Mouse (Mus musculus): ENCODE results near the gene Il17rd. TPM values are rescaled to one million over a fixed set of nuclear protein-coding genes. Genes with fewer than 3 reads are reported as not detected.

Il17rd gene
- 6.8 and 6.9 TPM in 2 replicates for polyA plus RNA-seq (2015; fragmentation: Nextera tagmentation; extraction: Ambion mirVana)

DNA sequence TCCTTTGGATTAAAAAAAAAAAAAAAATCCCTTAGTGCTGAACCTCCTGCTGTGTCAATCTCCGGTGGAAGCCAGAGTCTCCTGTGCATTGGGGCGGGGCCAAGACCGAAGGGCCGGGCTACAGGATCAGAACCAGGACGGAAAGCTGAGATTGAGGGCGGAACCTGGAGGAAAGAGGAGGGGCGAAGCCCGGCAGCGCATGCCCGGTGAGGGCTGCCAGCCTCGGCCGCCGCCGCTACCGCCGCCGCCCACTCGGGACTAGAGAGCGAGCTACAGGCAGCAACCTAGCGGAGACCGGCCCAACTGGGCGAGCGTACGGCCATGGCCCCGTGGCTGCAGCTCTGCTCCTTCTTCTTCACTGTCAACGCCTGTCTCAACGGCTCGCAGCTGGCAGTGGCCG is at the start of gene Il17rd:
TSS of gene Il17rd (plus strand) at position 159 of the 400 bp plus-strand sequence.
- Histone ChIP-seq H3K36me3 (no peaks in the 10 kb centered on the region), H3K9me3 (no peaks in the 10 kb centered on the region), H3K4me3 (peak within 1 kb of the TSS; percentile 75), H3K27me3 (no peaks in the 10 kb centered on the region), H3K4me1 (peaks cover 38% of the 10 kb centered on the region), H3K9ac (peak within 1 kb of the TSS; percentile 90), H3K4me2 (peak within 1 kb of the TSS; percentile 79), H3K27ac (peak within 1 kb of the TSS; percentile 81)
- under 1% methylated on average over 29 of the region's 29 CpGs for WGBS
- peak; percentile 91 for ATAC-seq (ENCODE audit: insufficient number of reproducible peaks, insufficient read depth, low FRiP score, low TSS enrichment, low read depth)

DNA sequence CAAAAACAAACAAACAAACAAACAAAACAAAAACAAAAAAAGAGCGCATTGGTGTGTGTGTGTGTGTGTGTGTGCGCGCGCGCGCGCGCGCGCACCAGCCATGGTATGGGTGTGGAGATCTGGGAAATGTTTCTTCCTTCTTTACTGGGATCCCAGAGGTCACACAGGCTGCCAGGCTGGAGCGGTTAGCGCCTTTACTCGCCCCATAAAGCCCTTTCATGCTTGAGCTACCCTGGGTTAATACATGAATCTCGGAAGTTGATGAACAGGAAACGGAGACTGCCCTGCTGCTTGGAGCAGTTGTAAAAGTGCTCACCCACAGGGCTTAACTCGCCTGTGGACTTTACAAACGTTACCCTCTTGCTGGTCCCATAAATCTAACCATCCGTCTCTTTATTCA is 47.1 kb upstream of the Il17rd start:
- WGBS = 76% methylated on average over 18 of the region's 18 CpGs
- Histone ChIP-seq H3K27ac (no peak overlapping the region), H3K27me3 (no peaks in the 10 kb centered on the region), H3K9me3 (no peaks in the 10 kb centered on the region), H3K4me3 (no peak overlapping the region), H3K4me2 (no peak overlapping the region), H3K9ac (no peak overlapping the region), H3K4me1 (peaks cover 13% of the 10 kb centered on the region), H3K36me3 (no peaks in the 10 kb centered on the region)
- ATAC-seq (ENCODE audit: insufficient number of reproducible peaks, insufficient read depth, low FRiP score, low TSS enrichment, low read depth) = no peak

DNA sequence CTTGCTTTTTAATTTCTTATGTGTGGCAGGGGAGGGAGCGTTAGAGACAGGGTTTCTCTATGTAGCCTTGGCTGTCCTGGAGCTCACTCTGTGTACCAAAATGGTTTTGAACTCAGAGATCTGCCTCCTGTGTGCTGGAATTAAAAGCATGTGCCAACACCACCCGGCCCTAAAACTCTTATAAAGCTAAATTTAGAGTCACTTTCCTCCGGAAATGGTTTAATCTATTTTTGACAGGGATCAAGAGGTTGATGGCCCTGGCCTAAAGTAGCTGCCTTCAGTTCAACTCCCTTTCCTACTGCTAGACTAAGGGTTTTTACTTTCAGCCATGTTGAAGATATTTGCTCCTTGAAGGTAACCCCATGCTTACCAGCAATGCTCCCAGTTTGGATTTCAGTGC is 45.3 kb upstream of the Il17rd start:
- Histone ChIP-seq H3K4me1 (peaks cover 13% of the 10 kb centered on the region), H3K4me3 (no peak overlapping the region), H3K36me3 (no peaks in the 10 kb centered on the region), H3K9ac (no peak overlapping the region), H3K27me3 (no peaks in the 10 kb centered on the region), H3K27ac (no peak overlapping the region), H3K9me3 (no peaks in the 10 kb centered on the region), H3K4me2 (no peak overlapping the region)
- 39% methylated on average over 3 of the region's 3 CpGs for WGBS
- ATAC-seq (ENCODE audit: insufficient number of reproducible peaks, insufficient read depth, low FRiP score, low TSS enrichment, low read depth) = no peak

DNA sequence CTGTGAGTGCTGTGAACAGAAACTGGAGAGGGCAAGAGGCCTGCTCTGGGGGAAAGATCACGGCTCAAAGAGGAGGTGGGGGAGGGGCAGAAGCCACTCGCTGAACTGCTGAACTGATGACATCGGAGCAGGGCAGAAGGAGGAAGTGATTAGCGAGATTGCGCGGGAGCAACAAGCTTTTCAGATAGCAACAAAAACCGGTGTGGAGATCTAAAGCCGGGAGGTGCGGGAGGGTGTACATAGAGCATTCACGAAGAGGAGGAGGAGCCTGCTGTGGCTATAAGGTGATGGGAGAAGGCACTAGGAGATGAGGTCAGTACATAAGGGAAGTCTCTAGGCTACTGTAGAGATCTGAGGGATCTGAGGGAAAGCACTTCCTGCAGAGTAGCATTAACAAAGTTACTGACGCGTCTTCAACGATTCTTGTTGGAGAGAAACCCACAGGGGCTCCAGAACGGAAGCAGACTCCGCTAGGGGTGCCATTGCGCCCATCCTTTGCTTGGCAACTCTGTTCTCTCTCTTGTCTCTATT is 44.5 kb upstream of the Il17rd start, which contains the start of gene Hesx1:
TSS of gene Hesx1 (plus strand) at position 206 of the 531 bp plus-strand sequence.
- H3K27ac ChIP-seq = peak within 1 kb of the TSS; percentile 55
- H3K36me3 ChIP-seq = no peaks in the 10 kb centered on the region
- peak within 1 kb of the TSS; percentile 58; the same call in 1 of the 2 replicates for H3K9ac ChIP-seq
- peak within 1 kb of the TSS; percentile 41 for H3K4me3 ChIP-seq
- H3K27me3 ChIP-seq = no peaks in the 10 kb centered on the region
- ATAC-seq (ENCODE audit: insufficient number of reproducible peaks, insufficient read depth, low FRiP score, low TSS enrichment, low read depth) = no peak
- 7% methylated on average over 16 of the region's 16 CpGs for WGBS
- peaks cover 13% of the 10 kb centered on the region for H3K4me1 ChIP-seq
- peak within 1 kb of the TSS; percentile 65 for H3K4me2 ChIP-seq
- no peaks in the 10 kb centered on the region for H3K9me3 ChIP-seq

DNA sequence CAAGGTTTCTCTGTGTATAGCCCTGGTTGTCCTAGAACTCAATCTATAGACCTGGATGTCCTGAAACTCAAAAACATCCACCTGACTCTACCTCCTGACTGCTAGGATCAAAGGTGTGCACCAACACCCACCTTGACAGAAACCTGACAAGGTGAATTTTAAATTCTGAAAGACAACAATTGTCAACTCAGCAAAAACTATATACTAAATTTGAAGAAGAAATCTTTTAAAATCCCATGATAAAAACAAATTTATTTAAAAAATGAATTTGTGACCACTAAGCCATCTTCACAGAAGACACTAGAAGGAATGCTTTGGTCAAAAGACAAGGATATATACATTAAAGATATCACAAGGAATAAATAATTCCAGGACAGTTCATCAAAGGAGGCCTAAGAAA is 42.5 kb upstream of the Il17rd start:
- Histone ChIP-seq H3K9ac (no peak overlapping the region), H3K4me3 (no peak overlapping the region), H3K27me3 (no peaks in the 10 kb centered on the region; the same call in 1 of the 2 replicates), H3K4me2 (no peak overlapping the region), H3K36me3 (no peaks in the 10 kb centered on the region), H3K4me1 (peaks cover 17% of the 10 kb centered on the region), H3K27ac (no peak overlapping the region), H3K9me3 (no peaks in the 10 kb centered on the region)
- ATAC-seq (ENCODE audit: insufficient number of reproducible peaks, insufficient read depth, low FRiP score, low TSS enrichment, low read depth) = no peak

DNA sequence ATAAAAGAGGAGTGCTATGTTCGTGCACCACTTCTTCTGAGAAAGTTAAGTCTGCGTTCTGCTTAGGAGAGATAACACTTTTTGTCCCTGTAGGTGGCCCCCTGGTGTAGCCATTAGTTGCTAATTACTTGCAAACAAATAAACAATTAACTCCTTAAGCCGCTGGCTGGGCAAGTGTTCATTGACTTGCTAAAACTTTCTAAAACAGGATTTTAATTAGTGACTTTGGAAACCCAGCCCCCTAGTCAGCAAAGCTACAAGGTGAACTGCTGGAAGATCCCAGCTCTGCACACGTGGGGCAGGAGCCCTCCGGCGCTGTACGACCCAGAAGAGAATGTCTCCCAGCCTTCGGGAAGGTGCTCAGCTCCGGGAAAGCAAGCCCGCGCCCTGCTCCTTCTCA is 38.4 kb upstream of the Il17rd start:
- H3K9ac ChIP-seq = no peak overlapping the region
- no peak for ATAC-seq (ENCODE audit: insufficient number of reproducible peaks, insufficient read depth, low FRiP score, low TSS enrichment, low read depth)
- WGBS = 4% methylated on average over 11 of the region's 11 CpGs
- no peak overlapping the region for H3K27ac ChIP-seq
- no peak overlapping the region for H3K4me3 ChIP-seq
- H3K4me2 ChIP-seq = peak overlapping the region; percentile 35
- H3K9me3 ChIP-seq = no peaks in the 10 kb centered on the region
- H3K27me3 ChIP-seq = no peaks in the 10 kb centered on the region; the same call in 1 of the 2 replicates
- H3K4me1 ChIP-seq = 0 out of 2 replicates have a peak, but pooled peaks cover 3% of the 10 kb centered on the region
- H3K36me3 ChIP-seq = no peaks in the 10 kb centered on the region

DNA sequence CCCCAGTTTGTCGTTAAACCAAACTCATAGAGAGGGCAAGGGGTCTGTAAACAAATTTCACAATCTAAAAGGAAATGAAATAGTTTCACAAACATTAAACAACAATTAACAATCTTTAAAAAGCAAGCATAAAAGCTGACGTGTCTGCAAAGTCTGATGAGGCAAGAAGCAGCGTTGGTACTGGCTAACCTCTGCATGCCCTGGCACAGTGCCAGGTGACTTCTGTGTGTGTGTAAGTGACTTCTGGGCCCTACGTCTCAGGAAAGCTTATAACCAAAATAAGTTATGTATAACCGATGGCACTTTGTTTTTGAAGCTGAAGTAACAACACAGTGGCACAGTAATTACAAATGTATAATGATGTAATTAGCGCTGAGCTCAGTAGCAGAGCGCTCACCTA is 33.8 kb upstream of the Il17rd start:
- H3K27ac ChIP-seq = no peak overlapping the region
- WGBS = 74% methylated on average over 7 of the region's 7 CpGs
- ATAC-seq (ENCODE audit: insufficient number of reproducible peaks, insufficient read depth, low FRiP score, low TSS enrichment, low read depth) = no peak

DNA sequence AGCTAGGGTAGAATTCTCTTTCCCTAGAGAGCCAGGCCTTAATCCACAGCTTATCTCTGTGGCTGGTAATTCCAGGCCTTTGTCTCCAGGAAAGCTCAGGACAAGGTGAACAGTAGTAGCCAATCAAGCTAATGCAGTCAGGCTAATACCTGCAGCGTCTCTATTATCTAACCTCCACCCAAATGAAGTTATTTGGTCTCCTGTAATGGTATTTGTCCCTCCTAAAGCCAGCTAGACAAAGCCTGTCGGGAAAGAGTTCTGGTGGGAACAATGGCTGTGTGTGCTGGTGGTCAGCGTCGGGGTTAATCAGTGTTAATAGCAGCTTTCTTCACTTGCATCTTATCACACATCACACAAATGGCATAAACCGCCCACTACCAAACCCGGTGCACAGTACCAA is 32.8 kb upstream of the Il17rd start:
- Histone ChIP-seq H3K9me3 (no peaks in the 10 kb centered on the region), H3K27me3 (no peaks in the 10 kb centered on the region), H3K4me2 (no peak overlapping the region), H3K4me3 (no peak overlapping the region), H3K27ac (no peak overlapping the region), H3K9ac (no peak overlapping the region), H3K36me3 (no peaks in the 10 kb centered on the region), H3K4me1 (no peaks in the 10 kb centered on the region)
- no peak for ATAC-seq (ENCODE audit: insufficient number of reproducible peaks, insufficient read depth, low FRiP score, low TSS enrichment, low read depth)
- WGBS = 18% methylated on average over 6 of the region's 6 CpGs

More for the DNA sequence above, 33.8 kb upstream of the Il17rd start:
- Histone ChIP-seq H3K9ac (no peak overlapping the region), H3K9me3 (no peaks in the 10 kb centered on the region), H3K4me1 (0 out of 2 replicates have a peak, but pooled peaks cover 3% of the 10 kb centered on the region), H3K36me3 (no peaks in the 10 kb centered on the region), H3K4me3 (no peak overlapping the region), H3K4me2 (no peak overlapping the region), H3K27me3 (no peaks in the 10 kb centered on the region; the same call in 1 of the 2 replicates)

DNA sequence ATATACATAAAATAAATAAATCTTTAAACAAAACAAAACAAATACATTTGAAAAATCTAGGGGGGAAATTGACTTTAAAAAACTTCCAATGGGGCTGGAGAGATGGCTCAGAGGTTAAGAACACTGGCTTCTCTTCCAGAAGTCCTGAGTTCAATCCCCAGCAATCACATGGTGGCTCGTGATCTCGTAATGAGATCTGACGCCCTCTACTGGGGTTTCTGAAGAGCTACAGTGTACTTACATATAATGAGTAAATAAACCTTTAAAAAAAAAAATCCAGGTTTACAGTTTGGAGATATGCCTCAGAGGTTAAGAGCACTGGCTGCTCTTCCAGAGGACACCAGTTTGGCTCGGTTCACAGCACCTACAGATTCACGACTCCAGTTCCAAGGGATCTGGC is 27.2 kb upstream of the Il17rd start:
- WGBS = 80% methylated on average over 5 of the region's 5 CpGs

DNA sequence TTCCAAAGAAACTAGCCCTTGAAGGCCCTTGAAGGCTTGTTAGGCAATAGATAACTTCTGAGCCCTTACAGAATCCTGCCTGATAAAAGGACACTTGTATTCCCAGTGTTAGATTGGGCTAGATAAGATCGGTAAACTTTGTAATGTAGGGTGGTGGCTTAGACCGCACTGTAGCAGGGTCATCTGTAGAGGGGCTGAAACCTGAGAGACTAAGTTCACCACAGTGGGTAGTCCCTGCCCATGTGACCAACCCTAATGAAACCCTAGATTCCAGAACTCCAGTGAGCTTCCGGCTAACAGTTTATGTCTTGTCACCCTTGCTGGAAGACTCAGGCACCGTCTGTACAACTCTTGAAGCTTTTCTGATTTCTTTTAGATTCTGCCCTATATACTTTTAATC is 25.1 kb upstream of the Il17rd start:
- H3K27me3 ChIP-seq = no peaks in the 10 kb centered on the region
- H3K9me3 ChIP-seq = no peaks in the 10 kb centered on the region
- no peaks in the 10 kb centered on the region for H3K4me1 ChIP-seq
- no peaks in the 10 kb centered on the region for H3K36me3 ChIP-seq
- no peak overlapping the region for H3K4me2 ChIP-seq
- ATAC-seq (ENCODE audit: insufficient number of reproducible peaks, insufficient read depth, low FRiP score, low TSS enrichment, low read depth) = no peak
- WGBS = 38% methylated on average over 4 of the region's 4 CpGs
- H3K27ac ChIP-seq = no peak overlapping the region
- H3K9ac ChIP-seq = no peak overlapping the region
- no peak overlapping the region for H3K4me3 ChIP-seq

More for the DNA sequence above, 27.2 kb upstream of the Il17rd start:
- no peaks in the 10 kb centered on the region for H3K9me3 ChIP-seq
- H3K27ac ChIP-seq = no peak overlapping the region
- H3K4me1 ChIP-seq = no peaks in the 10 kb centered on the region
- H3K4me3 ChIP-seq = no peak overlapping the region
- no peak for ATAC-seq (ENCODE audit: insufficient number of reproducible peaks, insufficient read depth, low FRiP score, low TSS enrichment, low read depth)
- H3K4me2 ChIP-seq = no peak overlapping the region
- no peaks in the 10 kb centered on the region for H3K27me3 ChIP-seq
- H3K9ac ChIP-seq = no peak overlapping the region
- no peaks in the 10 kb centered on the region for H3K36me3 ChIP-seq

DNA sequence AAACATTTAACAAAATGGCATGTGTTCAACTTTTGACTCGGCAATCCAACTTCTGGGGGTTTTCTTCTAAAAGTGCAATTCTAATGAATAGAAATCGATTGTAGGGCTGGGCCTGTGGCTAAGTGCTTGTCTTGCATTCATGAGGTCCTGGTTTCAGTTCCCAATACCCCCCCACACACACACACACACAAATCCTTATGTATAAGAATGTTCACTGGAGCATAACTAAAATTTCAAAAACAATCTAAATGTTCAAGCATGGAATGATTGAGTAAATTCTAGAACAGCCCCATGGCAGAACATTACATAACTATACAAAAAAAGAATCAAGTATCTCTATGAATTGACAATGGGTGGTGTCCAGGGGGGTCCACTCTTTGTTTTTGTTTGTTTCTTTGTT is 20.8 kb upstream of the Il17rd start:
- Histone ChIP-seq H3K27ac (no peak overlapping the region), H3K4me3 (no peak overlapping the region), H3K27me3 (no peaks in the 10 kb centered on the region), H3K4me1 (no peaks in the 10 kb centered on the region), H3K4me2 (no peak overlapping the region), H3K9me3 (no peaks in the 10 kb centered on the region), H3K9ac (no peak overlapping the region), H3K36me3 (no peaks in the 10 kb centered on the region)
- ATAC-seq (ENCODE audit: insufficient number of reproducible peaks, insufficient read depth, low FRiP score, low TSS enrichment, low read depth) = no peak
- 91% methylated on average over 2 of the region's 2 CpGs for WGBS

DNA sequence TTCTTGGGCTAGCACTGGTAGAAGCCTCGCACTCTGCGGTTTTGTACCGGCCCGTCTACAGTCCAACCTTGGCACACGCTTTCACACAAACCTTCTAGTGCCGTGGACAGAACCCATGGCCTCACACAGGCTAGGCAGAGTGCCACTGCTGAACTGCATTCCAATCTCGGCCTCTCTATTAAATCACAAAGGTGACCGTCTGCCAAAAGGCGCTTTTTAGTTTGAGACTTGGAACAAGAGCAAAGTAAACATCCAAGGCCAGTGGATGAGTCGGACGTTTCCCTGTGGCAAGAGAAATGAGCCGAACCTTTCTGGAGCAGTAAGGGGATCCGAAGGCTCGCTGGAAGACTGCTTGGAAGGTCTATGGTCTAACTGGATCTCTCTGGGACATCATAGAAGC is 18.9 kb upstream of the Il17rd start:
- WGBS = 84% methylated on average over 14 of the region's 14 CpGs

More for the DNA sequence above, 18.9 kb upstream of the Il17rd start:
- Histone ChIP-seq H3K4me2 (no peak overlapping the region), H3K27me3 (no peaks in the 10 kb centered on the region), H3K36me3 (no peaks in the 10 kb centered on the region), H3K4me3 (no peak overlapping the region), H3K4me1 (no peaks in the 10 kb centered on the region), H3K27ac (no peak overlapping the region), H3K9me3 (no peaks in the 10 kb centered on the region), H3K9ac (no peak overlapping the region)
- ATAC-seq (ENCODE audit: insufficient number of reproducible peaks, insufficient read depth, low FRiP score, low TSS enrichment, low read depth) = no peak
